Mouse (Mus musculus) cerebellum, adult 2 months (tissue): ENCODE results near the gene Tnik. TPM values are rescaled to one million over a fixed set of nuclear protein-coding genes. Genes with fewer than 3 reads are reported as not detected.

Source experiments
- DNase-seq, 2 experiments: peaks; one replicate each; pipeline ENCODE4 v3.0.0; 2021
- H3K27ac ChIP-seq: fragments of 200-500 bp; 2 replicates; pipeline ENCODE4 v1.5.1; 2012; ENCODE audit warnings: low read length, control low read depth, inconsistent platforms; ENCODE audit not compliant: insufficient read depth
- H3K27me3 ChIP-seq: fragments of 200-500 bp; 2 replicates; pipeline ENCODE4 v1.6.1; 2012; ENCODE audit warnings: inconsistent platforms, mild to moderate bottlenecking, low read length, moderate library complexity; ENCODE audit not compliant: control insufficient read depth, insufficient read depth
- H3K4me1 ChIP-seq: fragments of 200-500 bp; 2 replicates; pipeline ENCODE4 v1.6.1; 2011; ENCODE audit warnings: low read length; ENCODE audit not compliant: control insufficient read depth, insufficient read depth
- H3K4me3 ChIP-seq: fragments of 200-500 bp; replicated peaks from 2 replicates; pipeline ENCODE3; 2011; ENCODE audit warnings: mild to moderate bottlenecking, low read depth, low read length, control low read depth; ENCODE audit not compliant: insufficient read depth
- CTCF ChIP-seq: fragments of 200-500 bp; IDR thresholded peaks from 2 replicates; pipeline ENCODE4 v1.5.1; 2011; ENCODE audit warnings: low read depth, mild to moderate bottlenecking, control low read depth, low read length, moderate library complexity, borderline replicate concordance; ENCODE audit not compliant: insufficient read depth
- POLR2A ChIP-seq: fragments of 200-500 bp; IDR thresholded peaks from 2 replicates; pipeline ENCODE4 v1.6.1; 2011; ENCODE audit warnings: low read length, control low read depth, borderline replicate concordance; ENCODE audit not compliant: insufficient read depth
- WGBS: fragments of 180-500 bp; shearing (Covaris S2); methylation state at CpG from one replicate; pipeline ENCODE4 v1.1.7; 2018; 5-methylcytosine and 5-hydroxymethylcytosine counted together
- polyA plus RNA-seq: library from polyadenylated mRNA; depleted of rRNA; stranded (reverse); fragments of >200 nt; gene quantifications from 2 replicates; pipeline ENCODE4 v1.2.3, GENCODE M21; 2012

The Tnik gene
- polyA plus RNA-seq, 1 experiment = 72.0 TPM

DNA sequence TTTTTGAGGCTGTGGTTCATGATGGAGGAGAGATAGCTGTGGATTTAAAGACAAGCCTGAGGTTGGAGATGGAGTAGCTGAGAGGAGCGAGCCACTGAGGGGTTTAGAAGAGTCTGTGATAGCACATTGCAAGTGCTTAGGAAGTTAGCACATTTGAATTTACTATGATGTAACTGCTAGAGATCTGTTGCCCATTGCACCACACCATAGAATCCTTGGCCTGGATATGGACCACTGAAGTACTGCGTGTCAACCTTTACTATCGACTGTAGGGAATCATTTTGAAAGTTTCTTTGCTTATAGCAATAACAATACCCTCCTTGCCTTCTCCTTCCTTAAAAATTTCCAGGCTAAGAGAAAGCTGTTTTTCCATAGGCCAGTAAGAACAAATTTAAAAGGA, 80.2 kb downstream of the Tnik start:
- no peak for DNase-seq
- WGBS = 82% methylated on average over 3 of the region's 3 CpGs
- H3K4me1 ChIP-seq = peaks cover 25% of the 10 kb centered on the region
- TF ChIP-seq CTCF (no peak), POLR2A (no peak)
- H3K27me3 ChIP-seq = no peaks in the 10 kb centered on the region
- no peak overlapping the region for H3K4me3 ChIP-seq
- no peak overlapping the region for H3K27ac ChIP-seq

DNA sequence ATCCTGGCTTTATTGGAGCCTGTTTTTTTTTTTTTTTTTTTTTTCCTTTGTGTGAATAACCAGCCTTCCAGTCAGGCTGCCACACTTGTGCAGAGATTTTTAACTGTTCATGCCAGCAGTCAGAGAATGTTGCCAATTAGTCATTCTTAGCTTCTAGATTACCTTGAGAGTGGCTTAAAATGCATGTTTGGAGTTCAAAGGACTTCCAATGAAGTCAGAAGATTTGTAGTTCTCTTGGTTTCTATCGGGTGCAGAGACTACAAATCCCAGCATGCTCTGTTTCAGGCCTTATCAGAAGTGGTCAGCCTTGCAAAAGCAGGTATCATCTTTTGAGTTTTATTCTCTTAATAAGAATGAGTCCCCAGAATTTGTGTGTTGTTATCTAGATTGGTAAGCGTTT, 80.6 kb downstream of the Tnik start:
- TF ChIP-seq POLR2A = no peak
- no peak for TF ChIP-seq CTCF
- WGBS = 60% methylated on average over 2 of the region's 2 CpGs
- Histone ChIP-seq H3K4me3 (no peak overlapping the region), H3K4me1 (peaks cover 27% of the 10 kb centered on the region), H3K27me3 (no peaks in the 10 kb centered on the region), H3K27ac (no peak overlapping the region)
- DNase-seq = peak in 1 of 2 experiments; percentile 39

DNA sequence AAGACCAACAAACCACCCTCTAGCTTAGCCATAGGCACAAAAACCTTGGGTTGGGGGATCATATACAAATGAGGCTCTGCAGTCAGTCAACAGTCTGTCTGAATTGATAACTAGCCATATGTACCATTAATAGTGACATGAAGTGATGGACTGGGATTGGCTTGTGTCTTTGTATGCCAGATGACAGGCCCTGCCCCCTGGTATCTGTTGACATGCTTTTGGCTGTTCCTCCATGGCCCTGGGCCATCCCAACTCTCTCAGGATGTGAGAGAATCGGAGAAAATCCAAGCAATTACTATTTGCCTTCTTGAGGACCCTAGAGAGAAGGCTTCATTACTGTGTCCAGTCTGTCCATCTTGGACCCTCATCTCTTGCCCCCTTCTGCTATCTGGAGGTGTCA, 82.4 kb downstream of the Tnik start:
- peak; percentile 46 to 58 for DNase-seq
- no peak overlapping the region for H3K4me3 ChIP-seq
- peaks cover 24% of the 10 kb centered on the region for H3K4me1 ChIP-seq
- H3K27me3 ChIP-seq = no peaks in the 10 kb centered on the region
- WGBS = 13% methylated on average over 1 of the region's 1 CpGs
- TF ChIP-seq POLR2A (no peak), CTCF (no peak)
- peak overlapping the region; percentile 72 for H3K27ac ChIP-seq

DNA sequence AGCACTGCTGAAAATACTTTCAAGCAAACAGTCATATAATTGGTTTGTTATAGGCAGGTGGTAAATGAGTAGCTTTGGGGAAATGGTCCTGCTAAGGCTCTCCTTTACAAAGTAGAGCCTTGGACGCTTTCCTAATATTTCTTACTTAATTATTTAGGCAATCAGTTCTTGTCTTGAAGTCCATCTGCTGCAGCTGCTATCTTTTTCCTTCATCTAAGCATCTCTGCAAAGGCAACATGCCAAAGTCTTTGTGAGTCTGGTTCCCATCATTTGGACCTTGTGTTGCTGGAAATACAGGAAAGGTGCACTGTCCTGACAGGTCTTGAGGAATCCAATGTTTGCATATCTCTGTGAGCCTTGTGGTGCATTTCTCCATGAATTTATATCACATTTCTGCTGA, 82.9 kb downstream of the Tnik start:
- no peak overlapping the region for H3K4me3 ChIP-seq

DNA sequence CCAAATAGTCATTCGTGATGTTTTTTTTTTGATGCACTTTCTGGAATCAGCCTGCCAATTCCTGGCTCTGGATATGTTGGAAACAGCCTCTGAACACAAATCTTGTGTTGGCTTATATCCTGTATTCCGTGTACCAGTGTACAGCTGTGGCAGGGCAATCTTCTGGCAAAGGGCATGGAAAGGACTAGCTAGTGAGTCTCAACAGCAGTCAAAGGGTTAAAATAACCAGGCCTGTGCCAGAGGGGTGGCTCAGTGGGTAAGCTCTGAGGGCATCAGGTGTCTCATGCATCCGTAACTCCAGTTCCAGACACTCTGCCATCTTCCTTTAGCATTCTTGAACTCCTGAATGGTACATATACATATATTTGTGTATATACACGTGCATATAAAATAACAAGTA, 83.5 kb downstream of the Tnik start:
- Histone ChIP-seq H3K4me3 (no peak overlapping the region), H3K4me1 (peaks cover 20% of the 10 kb centered on the region), H3K27ac (no peak overlapping the region), H3K27me3 (no peaks in the 10 kb centered on the region)
- 65% methylated on average over 4 of the region's 4 CpGs for WGBS
- TF ChIP-seq CTCF (no peak), POLR2A (no peak)
- no peak for DNase-seq

More for the DNA sequence above, 82.9 kb downstream of the Tnik start:
- 45% methylated on average over 1 of the region's 1 CpGs for WGBS
- peaks cover 20% of the 10 kb centered on the region for H3K4me1 ChIP-seq
- peak in 1 of 2 experiments; percentile 40 for DNase-seq
- no peaks in the 10 kb centered on the region for H3K27me3 ChIP-seq
- TF ChIP-seq CTCF = no peak
- no peak for TF ChIP-seq POLR2A
- no peak overlapping the region for H3K27ac ChIP-seq

DNA sequence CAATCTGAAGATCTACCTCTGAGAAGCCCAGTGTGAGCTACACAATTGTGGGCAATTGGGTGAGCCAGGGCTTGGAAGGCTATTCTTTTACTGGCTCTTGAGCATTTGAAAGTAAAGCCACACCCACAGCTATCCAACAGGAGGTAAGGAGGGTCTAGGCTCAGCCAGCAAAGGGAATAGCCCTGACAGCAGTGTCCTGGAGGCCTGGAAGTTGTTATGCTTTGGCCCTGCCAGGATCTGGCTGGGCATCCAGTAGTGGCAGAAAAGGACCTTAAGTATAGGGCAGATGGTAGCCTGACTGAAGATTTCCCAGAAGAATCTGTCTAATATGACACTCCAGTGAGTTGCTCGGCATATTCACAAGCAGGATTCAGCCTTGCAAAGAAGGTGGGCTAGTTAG, 85.7 kb downstream of the Tnik start:
- TF ChIP-seq POLR2A = no peak
- no peak for TF ChIP-seq CTCF
- H3K4me1 ChIP-seq = peaks cover 26% of the 10 kb centered on the region
- H3K27me3 ChIP-seq = no peaks in the 10 kb centered on the region
- peak in 1 of 2 experiments; percentile 50 for DNase-seq
- H3K4me3 ChIP-seq = no peak overlapping the region
- WGBS = 14% methylated on average over 1 of the region's 1 CpGs
- no peak overlapping the region for H3K27ac ChIP-seq

DNA sequence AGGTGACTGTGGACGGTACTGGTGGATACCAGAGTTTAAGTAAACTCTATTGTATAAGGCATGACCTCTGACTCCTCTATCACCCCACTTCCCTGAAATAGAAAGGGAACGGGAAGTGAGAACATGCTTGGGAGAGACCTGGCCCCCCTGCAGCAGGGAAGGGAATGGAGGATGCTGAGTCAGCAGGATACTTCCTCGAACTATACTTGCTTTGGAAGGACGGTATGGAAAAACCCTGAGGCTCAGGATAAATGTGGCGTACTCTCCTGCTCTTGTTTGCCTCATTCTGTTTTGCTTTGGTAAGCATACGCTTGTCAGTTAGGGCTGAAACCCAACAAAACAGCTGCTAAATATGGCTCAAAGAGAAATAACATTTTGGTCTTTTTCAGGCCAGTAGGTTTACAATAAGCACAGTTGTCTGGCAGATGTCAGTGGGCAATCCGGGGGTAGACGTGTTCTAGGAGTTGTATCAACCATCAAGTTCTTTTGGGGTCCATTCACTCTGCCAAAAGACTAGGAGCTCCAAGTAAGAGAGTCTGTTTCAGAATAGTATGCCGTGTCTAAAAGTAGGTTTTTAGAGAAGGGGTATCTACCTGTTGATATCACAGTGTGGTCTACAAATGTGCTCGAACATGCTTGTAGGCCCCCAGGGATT, 87.3 kb downstream of the Tnik start:
- no peak for TF ChIP-seq POLR2A
- TF ChIP-seq CTCF = no peak
- DNase-seq = no peak
- WGBS = 60% methylated on average over 10 of the region's 10 CpGs
- Histone ChIP-seq H3K27me3 (no peaks in the 10 kb centered on the region), H3K4me3 (no peak overlapping the region), H3K4me1 (peaks cover 21% of the 10 kb centered on the region), H3K27ac (no peak overlapping the region)

DNA sequence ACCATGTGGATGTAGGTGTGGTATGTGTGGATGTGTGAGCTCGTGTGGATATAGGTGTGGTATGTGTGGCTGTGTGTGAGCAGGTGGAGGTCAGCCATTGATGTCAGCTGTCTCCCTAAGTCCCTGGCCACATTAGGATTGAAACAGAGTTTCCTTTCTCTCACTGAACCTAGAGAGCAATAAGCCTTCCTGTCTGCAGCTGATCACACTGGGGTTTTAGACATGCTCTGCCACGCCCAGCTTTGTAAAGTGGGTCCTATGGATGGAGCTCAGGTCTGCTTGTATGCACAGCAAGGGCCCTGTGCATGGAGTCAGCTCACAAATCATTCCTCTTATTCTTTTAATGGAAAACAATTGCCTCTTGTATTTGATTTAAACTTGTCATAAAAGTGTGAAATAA, 95.4 kb downstream of the Tnik start:
- DNase-seq = no peak
- Histone ChIP-seq H3K27ac (no peak overlapping the region), H3K4me3 (no peak overlapping the region), H3K27me3 (no peaks in the 10 kb centered on the region), H3K4me1 (peaks cover 5% of the 10 kb centered on the region)
- 80% methylated on average over 2 of the region's 2 CpGs for WGBS
- TF ChIP-seq CTCF (no peak), POLR2A (no peak)
